Mouse (Mus musculus) limb, embryonic 12.5 days (tissue): ENCODE data around the gene Fastkd1. TPM values are rescaled to one million over a fixed set of nuclear protein-coding genes. Genes with fewer than 3 reads are reported as not detected.

Experiments used
- polyA plus RNA-seq: library from polyadenylated mRNA; unstranded; fragments of >200 nt; fragmentation: Nextera tagmentation; extraction: Ambion mirVana; gene quantifications from 2 replicates; pipeline ENCODE4 v1.2.1, GENCODE M21; 2016

Gene Fastkd1
- polyA plus RNA-seq, 1 experiment from 2014 or later = 12.1 TPM

Other genes with a start within 250 kb of the Fastkd1 start
- gene Lrp2, start 127.5 kb downstream of the Fastkd1 start, polyA plus RNA-seq = not detected in 2 replicates
- 22.4 and 25.6 TPM in 2 replicates for gene Bbs5, start 66.3 kb downstream of the Fastkd1 start, polyA plus RNA-seq
- 13.9 and 14.7 TPM in 2 replicates for gene Klhl41, start 43.4 kb downstream of the Fastkd1 start, polyA plus RNA-seq
- gene Ppig, start 9.0 kb upstream of the Fastkd1 start, polyA plus RNA-seq = 168 and 176 TPM in 2 replicates
- gene Ccdc173, start 76.1 kb upstream of the Fastkd1 start, polyA plus RNA-seq = 2.7 and 3.0 TPM in 2 replicates
- 28.3 and 28.4 TPM in 2 replicates for gene Phospho2, start 76.1 kb upstream of the Fastkd1 start, polyA plus RNA-seq
- gene Klhl23, start 108.4 kb upstream of the Fastkd1 start, polyA plus RNA-seq = 35.6 and 37.5 TPM in 2 replicates
- gene Ssb, start 148.0 kb upstream of the Fastkd1 start, polyA plus RNA-seq = 365 and 413 TPM in 2 replicates
- 37.6 and 40.3 TPM in 2 replicates for gene Mettl5, start 172.1 kb upstream of the Fastkd1 start, polyA plus RNA-seq
- gene Ubr3, start 183.7 kb upstream of the Fastkd1 start, polyA plus RNA-seq = 15.8 and 19.1 TPM in 2 replicates